ENCODE assay signal across 13 mouse cellular contexts in the genomic region with DNA sequence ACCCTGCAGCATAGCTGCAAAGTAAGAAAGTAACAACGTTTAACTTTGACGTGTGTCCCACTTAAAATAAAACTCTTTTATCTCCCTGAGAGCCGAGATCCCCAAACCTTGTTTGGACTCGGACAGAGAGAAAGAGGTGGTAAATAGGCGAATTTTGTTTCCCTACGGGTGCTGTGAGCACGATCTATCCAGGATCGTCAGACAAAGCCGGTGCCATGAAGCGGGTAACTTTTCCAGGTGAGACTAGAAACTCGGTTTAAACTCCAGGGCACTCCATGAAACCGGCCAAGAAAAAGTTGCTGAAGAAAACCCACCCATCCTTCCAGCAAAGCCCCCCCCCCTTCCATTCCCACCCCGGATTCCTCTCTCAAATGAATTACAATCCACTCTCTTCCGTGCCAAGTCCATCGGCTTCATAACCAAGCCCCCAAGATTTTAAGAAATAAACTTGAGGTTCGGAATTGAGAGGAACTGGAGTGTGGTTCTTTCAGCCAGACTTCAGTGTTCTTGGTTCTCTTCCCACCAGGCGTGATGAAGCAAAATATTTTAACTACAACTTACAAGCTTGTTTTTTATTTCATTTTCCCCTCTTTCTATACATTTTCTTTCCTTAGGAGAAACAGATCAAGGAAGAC.
DNase-seq lines count a peak whose midpoint lies in the region; ATAC-seq and TF ChIP-seq lines count a peak whose summit lies in the region.
"Had no signal": no experiment of that assay in that cellular context is flagged by ENCODE, and none has a peak within 500 bp of the region (broad histone marks: within the 10 kb centered on the region; RNA-seq: fewer than 3 reads in every experiment).

No protein-coding gene starts in this region.

- peak; percentile 52 for DNase-seq in brain, embryonic 14.5 days (ENCODE audit: low read depth)
- DNase-seq in embryonic facial prominence, embryonic 11.5 days (ENCODE audit: low spot score) = peak; percentile 47
- no peak for DNase-seq in left cerebral cortex, adult 9 months (ENCODE audit: low spot score in 2 of 2)
- no peak for DNase-seq in thymus, adult 18-20 months

- no peak overlapping the region for H3K9ac ChIP-seq in hindbrain, embryonic 12.5 days
- H3K9ac ChIP-seq in hindbrain, embryonic 13.5 days = no peak overlapping the region
- no peak overlapping the region for H3K9ac ChIP-seq in embryonic facial prominence, embryonic 11.5 days (replicated peaks; ENCODE audit: low read length)
- no peak overlapping the region for H3K9ac ChIP-seq in midbrain, embryonic 12.5 days (replicated peaks)
- no peak overlapping the region for H3K9ac ChIP-seq in heart, embryonic 12.5 days
- H3K9ac ChIP-seq: hindbrain, embryonic 15.5 days; kidney, embryonic 15.5 days; lung, embryonic 15.5 days had no signal

- no peaks in the 10 kb centered on the region for H3K9me3 ChIP-seq in hindbrain, embryonic 12.5 days (replicated peaks)
- H3K9me3 ChIP-seq in hindbrain, embryonic 13.5 days = peaks cover 5% of the 10 kb centered on the region; the same call in 1 of the 2 replicates
- H3K9me3 ChIP-seq in embryonic facial prominence, embryonic 11.5 days (replicated peaks; ENCODE audit: control insufficient read depth, low read length) = no peaks in the 10 kb centered on the region
- H3K9me3 ChIP-seq in midbrain, embryonic 12.5 days = peaks cover 4% of the 10 kb centered on the region; the same call in 1 of the 2 replicates
- no peaks in the 10 kb centered on the region; the same call in 1 of the 2 replicates for H3K9me3 ChIP-seq in heart, embryonic 12.5 days (replicated peaks)
- H3K9me3 ChIP-seq: hindbrain, embryonic 15.5 days; kidney, embryonic 15.5 days; limb, embryonic 15.5 days; lung, embryonic 15.5 days had no signal

- H3K27ac ChIP-seq in hindbrain, embryonic 12.5 days = no peak overlapping the region
- H3K27ac ChIP-seq in hindbrain, embryonic 13.5 days = no peak overlapping the region
- H3K27ac ChIP-seq in embryonic facial prominence, embryonic 11.5 days (replicated peaks; ENCODE audit: low read depth, low read length) = no peak overlapping the region
- no peak overlapping the region for H3K27ac ChIP-seq in midbrain, embryonic 12.5 days (replicated peaks)
- no peak overlapping the region for H3K27ac ChIP-seq in heart, embryonic 12.5 days (ENCODE audit: poor library complexity, severe bottlenecking)
- H3K27ac ChIP-seq: kidney, embryonic 15.5 days; limb, embryonic 15.5 days; lung, embryonic 15.5 days had no signal

- no peak for TF ChIP-seq POLR2A in brain, embryonic 14.5 days (IDR thresholded peaks at IDR 0.05; ENCODE audit: borderline replicate concordance, extremely low read depth, insufficient read depth, insufficient read length, poor library complexity, severe bottlenecking)

- peaks cover 72% of the 10 kb centered on the region for H3K27me3 ChIP-seq in hindbrain, embryonic 12.5 days
- H3K27me3 ChIP-seq in hindbrain, embryonic 13.5 days = peaks cover 75% of the 10 kb centered on the region
- peaks cover 19% of the 10 kb centered on the region for H3K27me3 ChIP-seq in embryonic facial prominence, embryonic 11.5 days (ENCODE audit: control insufficient read depth, insufficient read depth, low read length)
- peaks cover 75% of the 10 kb centered on the region for H3K27me3 ChIP-seq in midbrain, embryonic 12.5 days
- peaks cover 56% of the 10 kb centered on the region for H3K27me3 ChIP-seq in heart, embryonic 12.5 days (replicated peaks)

- no peaks in the 10 kb centered on the region for H3K36me3 ChIP-seq in hindbrain, embryonic 12.5 days
- H3K36me3 ChIP-seq in hindbrain, embryonic 13.5 days = no peaks in the 10 kb centered on the region
- H3K36me3 ChIP-seq in embryonic facial prominence, embryonic 11.5 days (replicated peaks; ENCODE audit: control insufficient read depth, insufficient read depth, low read depth, low read length) = no peaks in the 10 kb centered on the region
- H3K36me3 ChIP-seq in midbrain, embryonic 12.5 days = no peaks in the 10 kb centered on the region
- H3K36me3 ChIP-seq in heart, embryonic 12.5 days = no peaks in the 10 kb centered on the region
- H3K36me3 ChIP-seq: hindbrain, embryonic 15.5 days; kidney, embryonic 15.5 days; limb, embryonic 15.5 days; lung, embryonic 15.5 days had no signal

- peak overlapping the region; percentile 26; the same call in 1 of the 2 replicates for H3K4me2 ChIP-seq in hindbrain, embryonic 12.5 days (replicated peaks)
- no peak overlapping the region for H3K4me2 ChIP-seq in hindbrain, embryonic 13.5 days
- H3K4me2 ChIP-seq in embryonic facial prominence, embryonic 11.5 days (ENCODE audit: low read depth, low read length) = no peak overlapping the region
- peak overlapping the region; percentile 28 for H3K4me2 ChIP-seq in midbrain, embryonic 12.5 days (replicated peaks)
- no peak overlapping the region for H3K4me2 ChIP-seq in heart, embryonic 12.5 days

- no peak for TF ChIP-seq CTCF in brain, embryonic 14.5 days (IDR thresholded peaks at IDR 0.05; ENCODE audit: borderline replicate concordance, extremely low read depth, insufficient read depth, insufficient read length)

- H3K4me3 ChIP-seq in hindbrain, embryonic 12.5 days = no peak overlapping the region
- H3K4me3 ChIP-seq in hindbrain, embryonic 13.5 days = no peak overlapping the region
- no peak overlapping the region for H3K4me3 ChIP-seq in embryonic facial prominence, embryonic 11.5 days (ENCODE audit: low read depth, low read length)
- H3K4me3 ChIP-seq in midbrain, embryonic 12.5 days = 0 out of 2 replicates have a peak overlapping the region, but pooled peaks have one; percentile 5
- H3K4me3 ChIP-seq in heart, embryonic 12.5 days = no peak overlapping the region
- H3K4me3 ChIP-seq: erythroblast, embryonic 14.5 days; hindbrain, embryonic 15.5 days had no signal

- ATAC-seq in hindbrain, embryonic 12.5 days (ENCODE audit: low FRiP score) = no peak
- no peak for ATAC-seq in hindbrain, embryonic 13.5 days (ENCODE audit: low FRiP score)
- ATAC-seq in embryonic facial prominence, embryonic 11.5 days (replicated peaks; ENCODE audit: insufficient number of reproducible peaks, low FRiP score, low TSS enrichment, low read depth) = no peak
- ATAC-seq in midbrain, embryonic 12.5 days (ENCODE audit: low FRiP score, low read depth) = no peak
- no peak for ATAC-seq in heart, embryonic 12.5 days (ENCODE audit: insufficient number of reproducible peaks, low FRiP score)

- WGBS in hindbrain, embryonic 12.5 days = 2% methylated on average over 17 of the region's 17 CpGs
- 1% methylated on average over 17 of the region's 17 CpGs for WGBS in hindbrain, embryonic 13.5 days
- under 1% methylated on average over 17 of the region's 17 CpGs for WGBS in embryonic facial prominence, embryonic 11.5 days
- 1% methylated on average over 17 of the region's 17 CpGs for WGBS in midbrain, embryonic 12.5 days
- 2% methylated on average over 17 of the region's 17 CpGs for WGBS in heart, embryonic 12.5 days

- H3K4me1 ChIP-seq in hindbrain, embryonic 12.5 days = peaks cover 13% of the 10 kb centered on the region
- H3K4me1 ChIP-seq in hindbrain, embryonic 13.5 days (replicated peaks) = peaks cover 12% of the 10 kb centered on the region
- H3K4me1 ChIP-seq in embryonic facial prominence, embryonic 11.5 days (ENCODE audit: control insufficient read depth, insufficient read depth, low read length) = no peaks in the 10 kb centered on the region
- H3K4me1 ChIP-seq in midbrain, embryonic 12.5 days = peaks cover 13% of the 10 kb centered on the region
- 0 out of 2 replicates have a peak, but pooled peaks cover 4% of the 10 kb centered on the region for H3K4me1 ChIP-seq in heart, embryonic 12.5 days (replicated peaks)

Comparison
In these comparisons a context has a peak if more than half of its experiments do, and no peak if none do; other contexts are left out.
1. H3K4me2 ChIP-seq: peak in hindbrain, embryonic 12.5 days (single experiment) and midbrain, embryonic 12.5 days (single experiment); none in hindbrain, embryonic 13.5 days (single experiment), embryonic facial prominence, embryonic 11.5 days (single experiment) and heart, embryonic 12.5 days (single experiment).
2. DNase-seq: peak in brain, embryonic 14.5 days (single experiment) and embryonic facial prominence, embryonic 11.5 days (single experiment); none in left cerebral cortex, adult 9 months (0 of 2) and thymus, adult 18-20 months (0 of 2).